Mouse (Mus musculus) thymus, postnatal 0 days (tissue): ENCODE measurements at regions not wholly inside any gene's neighbourhood (a gene's known extent, or its start where the extent isn't known, plus 50 kb on each side); places are given as distances from the start of the nearest gene placed in this dataset.

ENCODE experiments used
- DNase-seq: peaks from one replicate; pipeline ENCODE4 v3.0.0-alpha.2; 2015; ENCODE audit warnings: low spot score

DNA sequence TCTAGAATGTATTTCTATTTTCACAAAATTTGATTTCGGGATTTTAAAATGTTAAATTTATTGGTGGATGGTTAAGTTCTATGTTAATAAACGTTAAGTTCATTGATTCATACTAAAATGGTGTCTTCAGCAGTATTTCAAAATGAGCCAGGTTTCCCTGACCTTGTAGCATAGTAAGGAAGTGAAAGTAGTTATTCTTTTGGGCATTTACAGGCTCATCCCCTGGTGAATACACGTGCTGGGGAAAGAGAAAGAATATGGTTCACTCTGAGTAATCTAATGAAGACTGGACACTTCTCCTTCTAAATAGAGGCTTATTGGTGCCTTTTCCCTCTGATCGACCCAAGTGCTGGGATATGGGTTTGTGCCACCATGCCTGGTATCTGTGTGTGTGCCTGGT lies 281.1 kb downstream of the Lipi start:
- DNase-seq: no peak

DNA sequence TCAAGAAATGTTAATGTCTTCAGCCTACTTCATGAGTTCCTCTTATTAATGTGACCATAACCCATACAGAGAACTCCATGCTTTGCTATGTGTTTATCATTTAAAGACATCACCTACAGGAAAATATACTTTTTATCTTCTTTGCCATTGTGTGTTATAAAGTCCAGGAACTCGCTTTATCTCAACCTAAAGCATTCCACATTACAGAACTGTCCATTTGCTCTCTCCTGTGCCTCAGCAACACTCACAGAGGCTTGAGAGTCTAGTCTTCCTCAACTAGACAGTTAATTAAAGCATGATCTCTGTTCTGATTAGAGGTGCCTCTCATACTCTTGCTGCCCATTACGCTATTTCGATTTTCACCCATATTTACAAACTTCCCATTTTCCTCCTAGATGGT lies 288.4 kb downstream of the Lipi start:
- no peak for DNase-seq

DNA sequence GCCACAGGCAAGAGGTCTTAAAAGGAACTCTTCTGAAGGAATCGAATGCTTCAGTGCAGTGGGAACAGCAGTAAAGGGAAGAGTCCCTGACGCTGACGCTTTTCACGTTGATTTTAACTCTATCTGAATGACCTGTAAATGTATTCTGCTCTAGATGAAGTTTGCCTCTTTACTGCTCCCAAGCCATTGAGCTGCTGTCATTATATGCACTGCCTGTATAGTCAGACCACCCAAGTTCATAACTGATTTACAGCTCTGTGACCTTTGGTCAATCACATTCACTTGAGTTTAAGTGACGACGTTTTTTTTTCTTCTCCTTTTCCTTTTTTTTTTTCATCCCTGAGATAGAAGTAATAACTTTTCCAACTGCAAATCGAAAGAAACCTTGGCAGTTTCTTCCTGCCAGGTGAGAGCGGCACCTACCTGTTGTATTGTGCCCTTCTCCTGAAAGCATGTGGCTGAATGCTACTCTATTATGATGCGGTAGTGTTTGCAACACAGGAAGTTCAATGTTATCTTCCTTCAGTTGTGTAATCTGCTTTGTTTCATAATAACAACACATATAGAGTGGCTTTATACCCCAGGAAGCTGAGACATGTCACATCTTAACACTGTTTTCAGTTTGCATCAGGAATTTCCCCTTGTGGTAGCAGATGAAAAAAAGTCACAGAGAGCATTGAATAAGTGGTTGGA lies 293.0 kb downstream of the Lipi start:
- no peak for DNase-seq

DNA sequence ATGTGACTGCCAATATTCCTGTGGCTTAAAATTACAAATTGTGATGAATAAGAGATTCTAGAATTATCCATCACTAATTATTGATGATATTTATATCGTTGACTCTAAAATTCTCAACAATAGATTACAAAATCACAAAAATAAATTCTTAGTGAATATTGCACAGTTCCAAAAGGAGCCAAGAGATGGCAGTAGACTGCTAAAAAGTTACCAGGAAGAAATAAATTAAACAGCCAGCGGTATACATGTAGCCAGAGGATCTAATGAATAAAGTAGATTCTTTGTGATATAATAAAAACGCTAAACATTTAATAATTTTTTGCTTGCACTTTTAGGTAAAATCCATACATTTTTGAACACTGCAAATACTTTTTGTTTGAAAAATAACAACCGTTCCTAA lies 294.7 kb downstream of the Lipi start:
- no peak for DNase-seq

DNA sequence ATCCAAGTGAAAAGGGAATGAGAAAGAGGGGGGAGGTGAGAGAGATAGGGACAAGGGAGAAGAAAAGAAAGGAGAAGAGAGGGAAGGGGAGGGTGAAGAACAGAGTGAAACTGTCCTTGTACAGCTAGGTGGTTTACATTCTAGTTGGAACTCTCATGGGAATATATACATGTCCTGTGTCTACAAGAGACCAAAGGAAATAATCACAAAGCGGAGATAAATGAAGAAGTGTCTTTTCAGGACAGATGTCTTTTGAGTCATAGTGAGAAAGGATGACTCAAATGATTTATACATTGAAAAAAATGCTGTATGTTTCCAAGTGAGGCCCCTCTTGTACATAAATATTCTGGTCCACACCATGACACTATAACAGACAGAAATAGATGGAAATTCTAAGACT lies 298.7 kb downstream of the Lipi start:
- no peak for DNase-seq

DNA sequence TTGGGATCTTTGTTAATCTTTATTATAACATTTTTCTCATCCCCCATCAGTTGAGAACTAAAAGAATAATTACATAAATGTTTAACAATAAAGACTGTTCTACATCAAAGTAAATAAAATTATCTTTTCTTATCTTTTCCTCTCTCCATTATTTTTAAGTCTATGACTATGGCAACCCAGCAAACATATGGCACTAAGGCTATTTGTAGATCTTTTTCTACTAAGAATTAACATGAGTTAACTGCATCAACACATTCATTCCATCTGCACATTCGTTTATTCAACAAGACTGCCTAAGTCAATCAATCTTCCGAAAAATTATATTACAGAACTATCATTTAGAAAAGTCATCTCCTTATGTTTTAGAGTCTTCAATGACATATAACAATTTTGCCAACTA lies 300.1 kb downstream of the Lipi start:
- no peak for DNase-seq

DNA sequence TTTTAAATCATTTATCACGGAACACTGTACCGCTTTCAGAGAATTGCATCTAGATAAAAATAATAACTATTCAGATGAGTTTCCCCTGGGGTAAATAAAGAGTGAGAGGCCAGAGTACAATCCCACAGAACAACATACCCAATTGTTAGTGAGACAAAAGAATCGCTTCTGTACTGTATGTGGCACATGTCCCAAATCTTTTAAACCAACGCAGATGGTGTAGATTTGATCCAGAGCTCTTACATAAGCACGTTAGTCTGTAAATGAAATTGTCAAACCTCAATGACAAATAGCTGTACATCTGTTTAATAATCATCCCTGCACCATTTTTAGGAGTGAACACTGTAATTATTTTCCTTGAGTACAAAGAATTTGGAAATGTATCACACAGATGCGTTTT lies 322.0 kb downstream of the Lipi start:
- no peak for DNase-seq

DNA sequence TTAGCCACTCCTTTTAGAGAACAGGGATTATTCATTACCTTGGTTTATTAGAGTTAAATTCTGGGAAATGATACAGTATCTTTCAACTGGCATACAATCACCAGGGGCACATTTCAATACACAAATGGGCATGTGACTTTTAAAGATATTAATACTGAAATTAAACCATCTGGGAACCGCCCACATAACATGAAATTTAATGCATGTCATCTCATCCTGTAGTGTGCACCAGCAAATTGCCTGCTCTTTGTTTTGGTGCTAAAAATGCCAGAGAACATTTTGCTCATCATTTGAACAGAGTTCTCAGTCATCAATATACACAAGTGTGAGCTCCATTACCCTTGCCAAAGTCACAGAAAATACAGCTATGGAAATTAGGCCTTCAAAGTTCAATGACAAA lies 330.9 kb downstream of the Lipi start:
- no peak for DNase-seq

DNA sequence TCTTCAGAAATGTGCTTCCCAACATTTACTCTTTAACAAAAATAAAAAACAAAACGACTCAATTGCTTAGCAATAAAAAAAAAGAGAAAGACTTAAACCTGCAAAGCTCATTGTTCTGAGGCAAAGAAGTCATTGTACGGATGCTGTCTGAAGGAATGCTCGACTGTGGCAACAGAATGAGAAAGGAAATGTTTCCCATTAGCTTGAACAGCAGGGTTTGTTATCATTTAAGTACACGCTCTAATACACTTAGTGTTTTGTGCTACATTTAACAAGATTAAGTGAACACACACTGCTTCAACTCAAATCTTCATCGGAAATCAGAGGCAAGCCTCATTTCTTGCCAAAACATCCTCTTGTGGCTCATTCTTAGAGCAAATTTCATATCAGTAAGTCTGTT lies 336.7 kb downstream of the Lipi start:
- DNase-seq: no peak

DNA sequence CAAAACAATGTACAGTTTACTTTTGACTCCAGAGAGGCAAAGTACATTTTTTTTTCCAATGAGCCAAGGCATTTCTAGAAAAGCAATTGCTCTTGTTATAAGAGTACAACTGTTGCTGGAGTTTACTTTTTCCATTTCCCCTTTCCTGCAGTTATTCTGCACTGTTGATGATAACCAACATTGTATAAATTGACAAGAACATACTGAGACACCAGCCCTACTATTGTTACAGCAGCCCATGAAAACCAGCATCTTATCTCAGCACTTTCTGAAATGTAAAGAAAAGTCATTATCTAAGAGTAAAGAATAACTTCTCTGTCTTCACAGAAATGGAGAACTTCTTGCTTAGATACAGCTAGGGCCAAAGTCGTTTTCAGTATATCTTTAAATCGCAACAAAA lies 345.5 kb downstream of the Lipi start:
- no peak for DNase-seq

DNA sequence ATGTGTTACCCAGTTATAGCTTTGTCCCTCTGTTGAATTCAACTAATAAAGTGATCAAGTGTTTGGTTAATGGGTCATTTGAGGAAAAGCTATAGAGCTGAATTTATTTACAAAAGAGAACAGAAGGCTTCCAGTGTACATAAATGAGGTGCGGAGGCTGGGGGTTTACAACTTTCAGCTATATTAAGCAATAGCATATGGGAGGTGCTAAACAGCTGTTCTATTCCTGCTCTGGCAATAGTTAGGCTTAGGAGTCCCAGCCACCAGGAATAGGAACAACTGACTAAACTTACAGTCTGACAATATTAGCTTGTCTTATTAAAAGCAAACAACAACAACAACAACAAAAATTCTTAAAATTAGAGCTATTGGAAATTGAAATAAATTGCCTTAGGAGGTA lies 353.7 kb downstream of the Lipi start:
- no peak for DNase-seq

DNA sequence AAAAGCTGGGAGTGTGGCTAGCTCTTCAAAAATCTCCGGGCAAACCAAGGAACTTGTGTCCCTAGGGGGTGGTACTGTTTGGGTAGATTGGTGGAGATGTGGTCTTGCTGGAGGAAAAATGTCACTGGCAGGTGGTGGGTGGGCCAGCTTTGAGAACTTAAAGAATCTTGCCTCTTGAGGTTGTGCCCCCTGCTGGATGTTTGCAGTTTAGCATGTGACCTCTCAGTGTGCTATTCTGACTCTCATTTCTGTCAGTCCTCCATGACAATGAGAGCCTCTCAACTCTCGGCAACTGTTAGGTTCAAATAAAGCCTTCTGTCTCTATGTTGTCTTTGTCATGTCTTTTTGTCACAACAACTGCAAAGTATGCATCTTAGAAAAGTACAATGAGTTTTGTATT lies 392.5 kb downstream of the Lipi start:
- DNase-seq: no peak

DNA sequence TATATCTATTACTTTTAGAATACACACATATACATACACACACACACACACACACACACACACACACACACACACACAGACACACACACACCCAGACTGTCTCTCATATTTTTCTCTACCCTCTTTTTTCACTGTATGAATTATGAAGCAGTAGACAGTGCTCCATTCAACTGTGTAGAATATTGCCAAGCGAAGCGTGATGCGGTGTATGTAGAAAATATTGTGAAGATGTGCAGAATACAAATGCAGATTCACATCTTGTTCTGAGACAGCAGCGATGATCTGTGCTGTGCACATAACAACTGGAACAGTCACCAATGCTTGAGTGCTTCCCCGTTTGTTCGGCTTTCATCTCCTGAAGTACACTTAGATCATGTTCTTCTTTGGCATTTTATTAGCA lies 395.5 kb downstream of the Lipi start:
- no peak for DNase-seq

DNA sequence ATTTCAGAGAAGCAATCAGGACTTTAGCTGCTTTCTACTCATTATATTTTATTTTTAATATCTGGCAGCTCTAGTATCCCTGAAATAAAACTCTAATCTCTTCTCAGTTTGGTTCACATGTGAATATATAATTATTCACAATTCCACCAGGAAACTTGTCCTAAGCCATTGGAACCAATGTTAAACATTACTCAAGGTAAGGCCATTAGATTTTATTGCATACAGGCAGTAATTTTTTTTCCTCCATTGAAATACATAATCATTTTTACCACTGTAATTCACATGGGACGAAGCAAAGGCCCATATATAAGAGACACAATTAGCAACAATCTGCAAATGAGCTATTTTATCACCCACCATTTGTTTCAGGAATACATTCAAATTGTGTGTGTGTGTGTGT lies 419.8 kb downstream of the Lipi start:
- DNase-seq: no peak

DNA sequence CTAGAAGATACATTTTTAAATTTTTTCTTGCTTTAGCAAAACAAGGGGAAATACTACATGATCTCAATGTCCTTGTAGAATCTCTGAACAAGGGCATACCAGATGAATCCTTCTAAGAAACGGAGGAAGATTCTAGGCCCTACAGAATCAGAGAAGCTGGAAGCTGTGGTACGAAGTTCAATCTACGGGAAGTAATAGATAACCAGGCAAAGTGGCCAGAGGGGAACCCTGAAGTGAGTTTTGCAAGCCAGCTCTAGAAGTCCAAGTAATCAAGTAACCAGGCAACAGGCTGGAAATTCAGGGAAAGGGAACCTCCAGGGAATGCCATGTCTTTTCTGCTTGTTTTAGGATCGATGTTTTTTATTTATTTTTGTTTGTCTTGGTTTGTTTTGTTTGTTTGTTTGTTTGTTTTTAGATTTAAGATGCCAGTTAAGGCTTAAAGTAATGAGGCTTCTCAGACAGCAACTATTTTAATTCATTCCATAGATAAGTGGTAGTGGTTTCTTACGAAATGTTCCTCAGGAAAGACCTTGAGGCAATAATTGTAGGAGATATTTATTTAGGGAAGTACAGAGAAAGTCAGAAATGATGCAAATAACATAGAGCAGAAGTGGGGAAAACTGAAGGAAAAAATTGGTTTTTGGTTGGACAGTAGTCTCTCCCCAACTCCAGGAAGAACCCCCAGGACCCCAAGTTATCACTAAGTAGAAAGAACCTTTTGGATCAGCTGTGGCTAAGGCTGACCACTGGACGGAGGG lies 420.7 kb downstream of the Lipi start:
- no peak for DNase-seq

DNA sequence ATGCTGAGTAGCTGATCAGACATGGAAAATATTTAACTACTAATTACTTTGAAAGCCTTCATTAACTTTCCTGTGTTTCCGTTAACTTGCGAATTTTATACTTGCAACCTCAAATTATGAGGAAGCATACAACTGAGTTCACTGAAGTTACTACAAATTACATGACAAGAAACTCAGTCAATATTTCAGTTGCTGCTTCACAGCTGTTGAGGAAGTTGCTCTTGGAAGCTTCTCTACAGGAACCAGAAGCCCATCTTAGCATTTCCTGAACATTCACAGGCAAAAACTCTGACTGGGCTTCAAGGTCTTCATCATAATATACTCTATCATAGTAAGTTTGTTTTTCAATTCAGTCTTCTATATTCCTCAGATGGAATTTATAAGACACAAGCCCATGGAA lies 426.1 kb downstream of the Lipi start:
- no peak for DNase-seq

DNA sequence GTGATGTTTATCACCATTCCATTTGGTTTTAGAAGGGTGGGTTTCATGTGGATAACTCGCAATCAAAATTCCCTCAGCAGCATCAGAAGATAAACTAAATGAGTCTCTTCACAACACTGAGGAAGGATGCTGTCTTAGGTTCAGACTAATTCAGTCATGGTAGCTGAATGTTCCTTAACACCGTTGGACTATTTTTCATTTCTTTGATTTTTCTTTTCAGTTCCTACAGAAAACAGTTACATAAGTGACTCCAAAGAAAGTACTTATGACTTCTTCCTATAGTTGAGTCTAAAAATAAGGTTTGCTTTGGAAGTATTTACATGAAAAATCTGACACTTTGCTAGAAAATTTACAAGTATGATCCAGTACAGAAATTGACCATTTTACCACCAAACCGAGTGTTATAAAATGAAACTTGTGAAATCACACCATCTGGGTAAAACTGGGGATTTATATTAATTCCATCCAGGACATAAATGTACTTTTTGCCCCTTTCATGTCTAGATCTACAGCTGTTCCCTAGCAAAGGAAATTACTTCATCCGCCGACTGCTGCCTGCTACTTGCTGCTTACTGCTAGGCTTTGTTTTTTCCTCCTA lies 430.3 kb downstream of the Lipi start:
- DNase-seq: no peak
